Mouse (Mus musculus) thymus, postnatal 0 days (tissue): ENCODE data around the gene Prg3. TPM values are rescaled to one million over a fixed set of nuclear protein-coding genes. Genes with fewer than 3 reads are reported as not detected.

Experiments used
- DNase-seq: peaks from one replicate; pipeline ENCODE4 v3.0.0-alpha.2; 2015; ENCODE audit warnings: low spot score
- polyA plus RNA-seq: library from polyadenylated mRNA; unstranded; fragments of >200 nt; fragmentation: Nextera tagmentation; extraction: Ambion mirVana; gene quantifications from 2 replicates; pipeline ENCODE4 v1.2.1, GENCODE M21; 2015

The Prg3 gene
- polyA plus RNA-seq, 1 experiment from 2014 or later: 0.78 TPM

DNA sequence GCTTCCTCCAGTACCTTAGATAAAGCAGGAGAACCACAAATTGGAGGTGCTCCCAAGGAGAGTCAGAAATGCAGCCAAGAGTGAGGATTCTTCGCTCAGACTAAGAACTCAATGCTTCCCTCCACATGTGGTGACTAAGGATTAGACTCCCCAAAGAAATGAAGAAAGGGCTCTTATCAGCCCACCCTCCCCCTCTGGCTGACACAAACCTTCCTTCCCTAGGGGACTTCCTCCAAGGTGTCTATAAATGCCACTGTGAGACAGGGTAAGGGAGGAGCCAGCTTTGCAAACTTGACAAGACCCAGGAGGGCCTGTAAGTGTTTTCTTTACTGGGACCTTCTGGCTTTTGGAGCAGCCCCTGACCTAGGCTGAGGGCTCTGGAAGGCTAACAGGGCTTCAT, 7.8 kb upstream of the Prg3 start, which contains the start of gene Prg2:
TSS of gene Prg2 (plus strand) at position 274 of the 400 bp plus-strand sequence.
- no peak for DNase-seq

DNA sequence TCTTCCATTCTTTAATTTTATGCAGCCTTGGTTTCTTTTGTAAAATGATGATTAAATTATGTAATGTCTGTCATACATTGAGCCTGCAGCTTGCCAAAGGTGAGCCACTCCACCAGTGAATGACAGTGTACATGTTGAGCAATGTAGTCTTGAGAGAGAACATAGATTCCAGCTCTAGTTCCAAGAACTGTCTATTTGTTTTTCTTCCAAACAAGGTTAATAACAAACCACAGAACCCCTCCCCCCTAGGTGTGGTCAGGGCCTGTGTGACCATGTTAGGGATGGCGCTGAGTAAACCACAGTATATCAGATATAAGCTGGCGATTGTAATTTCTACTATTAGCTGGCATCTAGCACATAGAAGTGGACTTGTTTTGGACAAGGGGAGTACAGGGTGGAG, 8.4 kb downstream of the Prg3 start:
- no peak for DNase-seq

DNA sequence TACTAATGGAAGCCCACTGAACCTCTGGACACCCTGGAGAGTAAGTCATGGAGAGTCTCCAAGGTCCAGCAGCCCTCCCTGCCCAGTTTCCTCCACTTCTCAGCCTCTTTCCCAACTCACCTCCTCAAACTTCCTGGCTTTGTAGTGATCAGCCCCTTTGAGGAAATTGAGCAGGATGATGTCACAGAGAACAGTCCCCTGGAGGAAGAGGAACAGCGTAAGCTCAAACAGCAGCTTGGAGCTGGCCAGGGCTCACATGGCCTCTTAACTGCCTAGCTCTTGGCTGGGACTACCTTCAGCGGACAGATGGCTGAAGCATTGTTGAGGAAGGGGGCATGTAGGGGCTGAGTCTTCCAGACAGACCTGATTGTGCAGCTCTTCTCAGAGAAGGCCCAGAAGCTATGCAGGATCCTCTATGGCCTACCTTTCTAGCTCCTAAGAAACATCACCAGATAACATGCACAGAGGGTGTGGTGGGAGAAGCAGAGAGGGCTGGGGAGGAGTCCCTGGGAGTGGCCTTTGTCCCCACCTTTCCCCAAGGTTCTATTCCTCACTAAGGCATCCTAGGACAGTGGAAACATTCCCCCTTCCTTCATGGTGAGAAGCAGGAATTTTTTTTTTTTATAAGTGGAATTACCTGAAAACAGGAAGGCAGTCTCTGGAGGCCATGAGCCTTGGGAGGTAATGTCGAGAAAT, 11.6 kb downstream of the Prg3 start:
- DNase-seq: no peak

DNA sequence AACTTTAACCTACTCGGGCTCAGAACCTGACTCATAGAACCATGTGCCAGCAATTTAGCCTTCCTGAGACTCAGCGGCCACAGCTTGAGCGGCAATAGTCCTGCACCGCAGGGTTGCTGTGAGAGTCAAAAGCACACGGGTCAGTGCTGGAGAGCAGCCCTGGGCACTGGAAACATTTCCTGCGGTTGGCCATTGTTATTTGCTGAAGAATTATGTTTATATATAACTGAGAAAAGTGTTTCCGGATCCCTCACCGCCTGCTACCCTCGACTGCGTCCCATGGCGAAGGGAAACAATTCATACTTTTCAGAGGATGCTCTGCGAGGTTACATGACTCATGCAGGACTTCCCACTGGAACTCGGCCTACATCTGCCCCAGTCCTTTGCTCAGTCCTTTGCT, 13.5 kb downstream of the Prg3 start:
- DNase-seq: no peak

DNA sequence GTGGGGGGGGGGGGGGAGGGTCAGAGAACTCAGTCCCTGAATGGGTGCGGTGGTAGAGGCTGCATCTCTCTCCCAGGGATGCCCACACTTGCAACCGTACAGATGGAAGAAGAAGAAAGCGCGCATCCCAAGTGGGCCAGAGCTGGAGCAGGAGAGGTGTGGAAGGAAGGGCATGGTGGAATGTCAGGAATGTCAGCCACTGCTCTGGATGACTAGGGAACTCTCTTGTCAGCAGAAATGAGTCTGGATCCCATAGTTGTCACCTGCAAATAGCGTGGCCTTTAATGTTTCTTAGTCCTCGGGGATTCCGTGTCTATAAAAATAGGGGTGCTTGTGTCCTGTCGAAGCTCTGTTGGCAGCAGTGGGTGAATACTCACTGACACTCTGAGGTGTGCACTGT, 14.6 kb downstream of the Prg3 start:
- DNase-seq: no peak

DNA sequence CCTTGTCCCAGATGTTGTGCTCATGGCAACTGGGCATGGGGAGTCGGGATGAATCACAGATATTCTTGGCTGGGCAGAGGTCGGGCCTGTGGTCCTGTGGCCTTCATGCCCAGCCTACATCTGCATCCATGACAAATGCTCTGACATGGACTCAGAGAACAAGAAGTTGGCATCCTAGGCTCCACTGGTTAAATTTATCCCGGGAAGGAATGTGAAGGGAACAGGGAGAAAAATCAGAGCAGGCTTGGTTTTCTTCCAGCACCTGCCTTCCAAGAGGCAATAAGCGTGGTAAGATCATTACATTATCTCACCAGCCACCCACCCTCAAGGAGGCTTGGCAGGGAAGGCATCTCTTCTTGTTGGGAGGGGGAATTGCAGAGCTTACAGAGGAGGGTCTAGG, 16.3 kb downstream of the Prg3 start:
- no peak for DNase-seq

- DNase-seq: no peak
Measured at GRCm38 (mm10) chr2:85006600-85006999, 18.6 kb downstream of the Prg3 start.

- DNase-seq: peak; percentile 47
Measured at GRCm38 (mm10) chr2:85007729-85008128, 19.7 kb downstream of the Prg3 start.

GRCm38 (mm10) chr2:85009212-85009611, 21.2 kb downstream of the Prg3 start:
- DNase-seq: no peak

DNA sequence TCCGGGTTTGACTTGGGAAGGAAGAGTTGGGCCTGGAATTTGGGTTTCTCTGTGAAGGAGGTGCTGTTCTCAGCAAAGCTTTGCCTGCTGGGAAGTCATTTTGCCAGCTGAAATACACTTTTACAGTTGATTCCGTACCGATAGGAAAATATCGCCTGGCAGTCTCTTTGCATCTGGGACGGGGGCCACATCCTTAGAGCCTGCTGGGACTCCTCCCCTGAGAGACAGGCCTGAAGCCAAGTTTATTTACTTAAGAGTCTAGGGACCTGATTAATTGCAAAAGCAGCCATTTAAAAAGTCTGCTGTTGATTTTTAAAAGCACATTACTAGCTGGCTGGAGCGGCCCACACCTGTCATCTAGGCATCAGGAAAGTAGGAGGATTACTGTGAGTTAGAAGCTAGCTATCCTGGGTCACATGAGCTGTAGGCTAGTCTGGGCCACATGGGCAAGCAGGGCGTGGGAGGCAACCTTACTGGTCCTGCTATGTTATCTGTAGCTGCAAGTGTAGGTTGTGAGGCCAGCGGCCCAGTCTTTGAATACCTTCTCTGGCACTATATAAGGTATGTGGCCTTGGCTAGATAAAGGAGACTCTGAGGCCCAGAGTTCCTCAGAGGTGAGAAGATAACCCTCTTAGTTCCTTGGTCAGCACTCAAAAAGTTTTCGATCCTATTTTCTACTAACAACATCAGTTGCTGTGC, 24.0 kb downstream of the Prg3 start:
- DNase-seq: no peak

- no peak for DNase-seq
Measured at GRCm38 (mm10) chr2:85012679-85013078, 24.7 kb downstream of the Prg3 start.

- DNase-seq: peak; percentile 14
Measured at GRCm38 (mm10) chr2:85013826-85014587, 26.0 kb downstream of the Prg3 start.

DNA sequence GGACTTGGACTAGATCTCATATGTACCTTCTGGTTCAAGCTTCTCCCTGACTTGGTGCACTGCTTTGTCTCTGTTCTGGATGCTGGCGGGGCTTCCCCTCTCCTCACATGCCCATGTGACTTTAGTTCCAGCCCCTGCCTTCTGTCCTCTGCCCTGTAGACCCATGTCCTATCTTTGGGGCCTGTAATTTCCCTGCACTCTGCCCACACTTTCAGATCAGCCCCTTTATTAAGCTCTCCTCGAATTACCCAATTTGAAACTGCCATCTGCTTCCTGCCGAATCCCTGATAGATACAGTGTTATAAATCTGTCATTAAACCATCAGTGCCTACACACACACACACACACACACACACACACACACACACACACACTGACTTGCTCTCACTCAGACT, 26.6 kb downstream of the Prg3 start:
- DNase-seq: no peak

GRCm38 (mm10) chr2:85022043-85022442, 34.0 kb downstream of the Prg3 start:
- DNase-seq: no peak

GRCm38 (mm10) chr2:85026178-85026577, 38.2 kb downstream of the Prg3 start:
- DNase-seq: no peak

GRCm38 (mm10) chr2:85027281-85027680, 39.3 kb downstream of the Prg3 start:
- no peak for DNase-seq

- DNase-seq: no peak
Measured at GRCm38 (mm10) chr2:85029897-85030296, 41.9 kb downstream of the Prg3 start.

DNA sequence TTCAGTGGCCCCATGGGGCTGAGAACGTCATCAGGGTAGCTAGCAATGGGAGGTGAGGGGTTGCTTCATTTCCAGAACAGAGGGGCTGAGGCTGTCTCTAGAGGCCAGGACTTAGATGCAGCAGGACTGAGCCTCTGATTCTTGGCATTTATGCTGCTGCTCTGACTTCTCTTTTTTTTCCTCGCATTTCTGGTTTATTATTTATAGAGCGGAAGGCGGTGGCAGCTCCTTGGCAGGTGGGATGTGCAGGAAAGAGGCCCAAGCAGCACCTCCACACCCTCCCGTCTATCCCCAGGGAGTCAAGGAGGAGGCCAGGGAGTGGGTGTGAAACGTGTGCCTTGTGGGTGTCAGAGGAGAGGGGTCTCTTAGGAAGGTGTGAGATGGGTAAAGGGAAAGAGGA, 43.0 kb downstream of the Prg3 start:
- DNase-seq: no peak

- no peak for DNase-seq
Measured at GRCm38 (mm10) chr2:85033121-85033520, 45.1 kb downstream of the Prg3 start.

- peak; percentile 12 for DNase-seq
Measured at GRCm38 (mm10) chr2:85034169-85034568, 46.2 kb downstream of the Prg3 start.

DNA sequence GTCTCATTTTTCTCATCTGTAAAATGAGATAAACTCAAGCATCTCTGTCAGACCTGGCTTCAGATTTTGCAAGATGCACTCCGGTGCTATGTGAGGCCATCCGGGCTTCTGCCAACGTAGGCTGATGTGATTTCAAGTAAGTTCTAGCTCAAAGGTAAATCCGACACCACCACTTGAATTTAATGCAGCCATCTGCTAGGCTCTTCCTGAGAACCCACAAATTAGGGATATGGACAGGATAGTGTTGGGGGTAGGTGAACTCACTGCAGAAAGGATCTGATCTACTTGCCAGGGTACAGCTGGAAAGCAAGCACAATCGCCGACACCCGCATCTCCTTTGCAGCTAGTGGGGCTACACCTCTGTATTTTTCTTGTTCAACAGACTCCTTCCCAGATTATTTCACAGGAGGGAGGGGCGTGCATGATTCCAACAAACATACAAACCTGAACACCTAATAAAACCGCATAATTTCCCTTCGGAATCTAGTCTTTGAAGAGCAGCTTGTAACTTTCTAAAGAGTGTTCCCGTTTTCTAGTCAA, 48.6 kb downstream of the Prg3 start:
- DNase-seq: no peak
